Mouse (Mus musculus) forebrain, postnatal 0 days (tissue): ENCODE results near the gene Prss8. TPM values are rescaled to one million over a fixed set of nuclear protein-coding genes. Genes with fewer than 3 reads are reported as not detected.

ENCODE experiments used
- ATAC-seq: fragments of 200-750 bp; cut with Nextera tagmentation; 2 replicates; pipeline ENCODE4 v1.8.0; 2017; ENCODE audit warnings: mild to moderate bottlenecking, moderate library complexity
- DNase-seq: peaks from one replicate; pipeline ENCODE4 v3.0.0-alpha.2; 2015
- H3K27ac ChIP-seq: fragments of 300-500 bp; sonication (generic); 2 replicates; pipeline ENCODE4 v1.5.1; 2014; ENCODE audit warnings: low read depth, mild to moderate bottlenecking, antibody characterized with exemption, low read length, moderate library complexity, mixed read lengths
- H3K27me3 ChIP-seq: fragments of 300-500 bp; sonication (generic); 2 replicates; pipeline ENCODE4 v1.6.1; 2014; ENCODE audit warnings: mild to moderate bottlenecking, low read length, mixed read lengths; ENCODE audit not compliant: insufficient read depth
- H3K36me3 ChIP-seq: fragments of 300-500 bp; sonication (generic); 2 replicates; pipeline ENCODE4 v1.6.1; 2014; ENCODE audit warnings: mild to moderate bottlenecking, moderate library complexity; ENCODE audit not compliant: insufficient read depth
- H3K4me1 ChIP-seq: fragments of 300-500 bp; sonication (generic); 2 replicates; pipeline ENCODE4 v1.6.1; 2014; ENCODE audit warnings: antibody characterized with exemption; ENCODE audit not compliant: insufficient read depth
- H3K4me2 ChIP-seq: fragments of 300-500 bp; sonication (generic); 2 replicates; pipeline ENCODE4 v1.6.1; 2014; ENCODE audit warnings: low read depth, mild to moderate bottlenecking, moderate library complexity
- H3K4me3 ChIP-seq: fragments of 300-500 bp; sonication (generic); 2 replicates; pipeline ENCODE4 v1.5.1; 2014; ENCODE audit warnings: low read depth, low read length, mixed read lengths
- H3K9ac ChIP-seq: fragments of 300-500 bp; sonication (generic); 2 replicates; pipeline ENCODE4 v1.6.1; 2014; ENCODE audit warnings: mild to moderate bottlenecking
- H3K9me3 ChIP-seq: fragments of 300-500 bp; sonication (generic); 2 replicates; pipeline ENCODE4 v1.6.1; 2016; ENCODE audit warnings: low read length
- CTCF ChIP-seq: sonication (generic); IDR thresholded peaks from 2 replicates; pipeline ENCODE4 v1.5.1; 2016; ENCODE audit warnings: antibody characterized with exemption, control low read depth, low read depth
- WGBS: fragments of 180-500 bp; shearing (Covaris S2); extraction: QIAGEN DNeasy Blood & Tissue Kit; methylation state at CpG from one replicate; pipeline ENCODE4 v1.1.7; 2014; 5-methylcytosine and 5-hydroxymethylcytosine counted together
- polyA plus RNA-seq: library from polyadenylated mRNA; unstranded; fragments of >200 nt; fragmentation: Nextera tagmentation; extraction: Ambion mirVana; gene quantifications from 2 replicates; pipeline ENCODE4 v1.2.1, GENCODE M21; 2015
- total RNA-seq: library from RNA; depleted of rRNA; stranded (reverse); fragments of >200 nt; gene quantifications from 2 replicates; pipeline ENCODE4 v1.2.3, GENCODE M21; 2014

The Prss8 gene
- total and polyA plus RNA-seq, 2 experiments from 2014 or later = 0.38 to 1.5 TPM

GRCm38 (mm10) chr7:127895442-127895841 is 34.5 kb downstream of the Prss8 start, which contains the start of the genes Gm21974 and Vkorc1:
Gm21974 (minus strand) TSS chr7:127895454.
Vkorc1 (minus strand) TSS chr7:127895617.
- peaks cover 6% of the 10 kb centered on the region; the same call in 1 of the 2 replicates for H3K4me1 ChIP-seq
- DNase-seq (peak; percentile 95), ATAC-seq (peak; percentile 99)
- peak within 1 kb of the TSS; percentile 67 for H3K9ac ChIP-seq
- H3K4me2 ChIP-seq = peak within 1 kb of the TSS; percentile 71
- TF ChIP-seq CTCF = peak; percentile 57
- no peaks in the 10 kb centered on the region for H3K9me3 ChIP-seq
- under 1% methylated on average over 26 of the region's 26 CpGs for WGBS
- no peaks in the 10 kb centered on the region for H3K27me3 ChIP-seq
- H3K36me3 ChIP-seq = peaks cover 15% of the 10 kb centered on the region; the same call in 1 of the 2 replicates
- H3K4me3 ChIP-seq = peak within 1 kb of the TSS; percentile 61
- H3K27ac ChIP-seq = peak within 1 kb of the TSS; percentile 80

DNA sequence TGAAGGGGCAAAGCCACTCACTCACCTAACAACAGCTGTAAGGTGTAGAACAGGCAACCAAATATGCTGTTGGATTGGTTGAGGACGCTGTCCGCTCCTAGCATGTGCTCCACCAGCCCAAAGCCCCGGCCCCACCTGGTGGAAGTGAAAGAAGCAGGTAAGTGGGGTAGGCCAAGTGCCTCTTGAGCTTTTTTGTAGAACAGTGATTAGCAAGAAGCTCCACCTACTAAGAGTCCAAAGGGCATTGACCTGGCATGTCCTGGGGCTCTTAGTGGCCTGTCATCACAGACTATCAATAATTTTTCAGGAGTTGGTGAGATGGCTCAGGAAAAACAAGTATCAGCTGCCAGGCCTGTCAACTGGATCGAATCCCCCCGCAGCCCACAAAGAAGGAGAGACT is 35.4 kb downstream of the Prss8 start:
- H3K36me3 ChIP-seq = peaks cover 17% of the 10 kb centered on the region
- no peak overlapping the region for H3K27ac ChIP-seq
- peaks cover 6% of the 10 kb centered on the region; the same call in 1 of the 2 replicates for H3K4me1 ChIP-seq
- H3K9ac ChIP-seq = no peak overlapping the region
- ATAC-seq (no peak), DNase-seq (no peak)
- H3K27me3 ChIP-seq = no peaks in the 10 kb centered on the region
- TF ChIP-seq CTCF = no peak
- H3K4me2 ChIP-seq = peak overlapping the region; percentile 71; the same call in 1 of the 2 replicates
- WGBS = 86% methylated on average over 5 of the region's 5 CpGs
- H3K9me3 ChIP-seq = no peaks in the 10 kb centered on the region
- no peak overlapping the region for H3K4me3 ChIP-seq

DNA sequence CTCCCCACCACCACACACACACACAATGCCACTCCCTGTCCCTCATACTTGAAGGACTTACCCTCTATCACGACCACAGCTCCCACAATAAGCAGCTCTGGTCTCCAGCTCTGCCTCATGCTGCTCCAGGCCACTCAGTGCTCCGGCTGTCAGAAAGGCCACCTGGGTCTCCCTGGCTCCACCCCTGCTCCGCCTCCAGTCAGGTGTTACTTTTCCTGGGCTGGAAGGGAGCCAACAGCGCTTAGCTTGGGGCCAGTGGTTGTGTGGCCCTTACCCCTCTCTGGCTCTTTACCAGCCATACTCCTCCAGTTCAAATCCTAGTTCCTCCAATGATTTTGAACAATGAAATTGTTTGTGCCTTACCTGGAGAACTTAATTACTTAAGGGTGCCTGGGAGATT is 39.1 kb downstream of the Prss8 start, which contains the start of gene Prss53:
Prss53 (minus strand) TSS at position 173 of the 400 bp plus-strand sequence.
- 36% methylated on average over 4 of the region's 4 CpGs for WGBS
- no peak for DNase-seq

GRCm38 (mm10) chr7:127888821-127889220 is 41.1 kb downstream of the Prss8 start:
- DNase-seq = no peak
- no peaks in the 10 kb centered on the region for H3K27me3 ChIP-seq
- H3K36me3 ChIP-seq = peaks cover 67% of the 10 kb centered on the region
- 69% methylated on average over 3 of the region's 3 CpGs for WGBS
- H3K9ac ChIP-seq = no peak overlapping the region
- ATAC-seq = no peak
- no peak overlapping the region for H3K4me2 ChIP-seq
- H3K4me3 ChIP-seq = no peak overlapping the region
- no peak for TF ChIP-seq CTCF
- H3K27ac ChIP-seq = no peak overlapping the region
- H3K4me1 ChIP-seq = no peaks in the 10 kb centered on the region
- H3K9me3 ChIP-seq = no peaks in the 10 kb centered on the region

More for the DNA sequence above, 39.1 kb downstream of the Prss8 start, which contains the start of gene Prss53:
- Histone ChIP-seq H3K9me3 (no peaks in the 10 kb centered on the region), H3K4me1 (peaks cover 5% of the 10 kb centered on the region; the same call in 1 of the 2 replicates), H3K36me3 (peaks cover 50% of the 10 kb centered on the region), H3K27me3 (no peaks in the 10 kb centered on the region), H3K4me3 (no peak within 1 kb of the TSS), H3K4me2 (no peak within 1 kb of the TSS), H3K27ac (no peak within 1 kb of the TSS), H3K9ac (no peak within 1 kb of the TSS)
- no peak for TF ChIP-seq CTCF
- no peak for ATAC-seq

GRCm38 (mm10) chr7:127887781-127888180 is 42.1 kb downstream of the Prss8 start:
- Histone ChIP-seq H3K36me3 (peaks cover 72% of the 10 kb centered on the region), H3K4me1 (no peaks in the 10 kb centered on the region), H3K9ac (no peak overlapping the region), H3K27me3 (no peaks in the 10 kb centered on the region), H3K27ac (no peak overlapping the region), H3K4me3 (no peak overlapping the region), H3K9me3 (no peaks in the 10 kb centered on the region), H3K4me2 (no peak overlapping the region)
- no peak for TF ChIP-seq CTCF
- 82% methylated on average over 3 of the region's 3 CpGs for WGBS
- DNase-seq (no peak), ATAC-seq (no peak)

- ATAC-seq (no peak), DNase-seq (no peak)
- WGBS = 86% methylated on average over 8 of the region's 8 CpGs
- Histone ChIP-seq H3K4me3 (no peak overlapping the region), H3K27ac (no peak overlapping the region), H3K27me3 (no peaks in the 10 kb centered on the region), H3K36me3 (peaks cover 74% of the 10 kb centered on the region), H3K9ac (no peak overlapping the region), H3K9me3 (no peaks in the 10 kb centered on the region), H3K4me2 (no peak overlapping the region), H3K4me1 (no peaks in the 10 kb centered on the region)
- no peak for TF ChIP-seq CTCF
These were observed 42.7 kb downstream of the Prss8 start for GRCm38 (mm10) chr7:127887191-127887590.

DNA sequence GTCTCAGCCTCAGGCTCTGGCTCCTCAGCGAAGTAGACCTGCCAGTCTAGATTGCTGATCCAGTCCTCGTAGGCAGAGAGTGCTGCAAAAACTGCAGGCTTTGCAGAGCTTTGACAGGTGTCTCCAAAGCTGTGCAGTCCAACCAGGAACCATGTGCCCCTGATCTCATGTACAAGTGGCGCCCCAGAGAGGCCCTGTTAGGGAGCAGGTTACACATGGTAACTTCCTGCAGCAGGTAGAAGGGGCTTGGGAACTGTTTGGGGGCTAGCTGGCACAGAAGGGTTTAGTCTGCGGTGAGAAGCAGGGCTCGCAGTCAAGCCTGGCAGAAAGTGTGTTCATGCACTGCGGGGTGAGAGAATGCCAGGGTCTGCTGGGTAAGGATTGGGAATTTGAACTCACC is 43.4 kb downstream of the Prss8 start:
- DNase-seq = no peak
- 93% methylated on average over 6 of the region's 6 CpGs for WGBS
- Histone ChIP-seq H3K36me3 (peaks cover 80% of the 10 kb centered on the region), H3K4me3 (no peak overlapping the region), H3K4me2 (no peak overlapping the region), H3K27ac (no peak overlapping the region), H3K9me3 (no peaks in the 10 kb centered on the region), H3K27me3 (no peaks in the 10 kb centered on the region), H3K4me1 (no peaks in the 10 kb centered on the region), H3K9ac (no peak overlapping the region)
- ATAC-seq = no peak
- TF ChIP-seq CTCF = no peak
